Mouse (Mus musculus) lung, postnatal 0 days (tissue): ENCODE results near the gene Hist2h2ac. TPM values are rescaled to one million over a fixed set of nuclear protein-coding genes. Genes with fewer than 3 reads are reported as not detected.

Source experiments
- ATAC-seq: fragments of 200-750 bp; cut with Nextera tagmentation; 2 replicates; pipeline ENCODE4 v1.8.0; 2017; ENCODE audit warnings: moderate library complexity
- DNase-seq: peaks from one replicate; pipeline ENCODE4 v3.0.0-alpha.2; 2016; ENCODE audit warnings: low spot score
- H3K27ac ChIP-seq: fragments of 300-500 bp; sonication (generic); 2 replicates; pipeline ENCODE4 v1.5.1; 2014; ENCODE audit warnings: antibody characterized with exemption, mild to moderate bottlenecking, low read length, mixed read lengths
- H3K27me3 ChIP-seq: fragments of 300-500 bp; sonication (generic); replicated peaks from 2 replicates; pipeline ENCODE4 v1.6.1; 2014; ENCODE audit warnings: low read length, mixed read lengths; ENCODE audit not compliant: insufficient read depth
- H3K36me3 ChIP-seq: fragments of 300-500 bp; sonication (generic); 2 replicates; pipeline ENCODE4 v1.6.1; 2014; ENCODE audit warnings: low read length, mixed read lengths; ENCODE audit not compliant: insufficient read depth
- H3K4me1 ChIP-seq: fragments of 300-500 bp; sonication (generic); 2 replicates; pipeline ENCODE4 v1.6.1; 2014; ENCODE audit warnings: antibody characterized with exemption, low read depth, low read length, mixed read lengths; ENCODE audit not compliant: insufficient read depth
- H3K4me2 ChIP-seq: fragments of 300-500 bp; sonication (generic); replicated peaks from 2 replicates; pipeline ENCODE4 v1.6.1; 2014; ENCODE audit warnings: low read depth, mild to moderate bottlenecking, low read length, moderate library complexity, mixed read lengths
- H3K4me3 ChIP-seq: fragments of 300-500 bp; sonication (generic); 2 replicates; pipeline ENCODE4 v1.5.1; 2014; ENCODE audit warnings: low read depth, low read length
- H3K9ac ChIP-seq: fragments of 300-500 bp; sonication (generic); replicated peaks from 2 replicates; pipeline ENCODE4 v1.6.1; 2014; ENCODE audit warnings: low read depth, mild to moderate bottlenecking
- H3K9me3 ChIP-seq: fragments of 300-500 bp; sonication (generic); 2 replicates; pipeline ENCODE4 v1.6.1; 2016; ENCODE audit warnings: low read length, mixed read lengths
- CTCF ChIP-seq: IDR thresholded peaks from 2 replicates; pipeline ENCODE4 v1.5.1; 2016; ENCODE audit warnings: antibody characterized with exemption, mild to moderate bottlenecking
- EP300 ChIP-seq: IDR thresholded peaks from 2 replicates; pipeline ENCODE4 v1.6.1; 2016; ENCODE audit warnings: antibody characterized with exemption, mild to moderate bottlenecking, control low read depth
- WGBS: fragments of 180-500 bp; shearing (Covaris S2); extraction: QIAGEN DNeasy Blood & Tissue Kit; methylation state at CpG from one replicate; pipeline ENCODE4 v1.1.7; 2014; 5-methylcytosine and 5-hydroxymethylcytosine counted together
- polyA plus RNA-seq: library from polyadenylated mRNA; unstranded; fragments of >200 nt; fragmentation: Nextera tagmentation; extraction: Ambion mirVana; gene quantifications from 2 replicates; pipeline ENCODE4 v1.2.1, GENCODE M21; 2015

The Hist2h2ac gene
- polyA plus RNA-seq, 1 experiment from 2014 or later, result 3.0 TPM

- Histone ChIP-seq H3K9me3 (no peaks in the 10 kb centered on the region), H3K4me2 (peak overlapping the region; percentile 95), H3K27me3 (no peaks in the 10 kb centered on the region), H3K4me1 (peaks cover 12% of the 10 kb centered on the region; the same call in 1 of the 2 replicates), H3K4me3 (peak overlapping the region; percentile 56), H3K27ac (no peak overlapping the region), H3K36me3 (no peaks in the 10 kb centered on the region), H3K9ac (no peak overlapping the region)
- ATAC-seq, result peak; percentile 16; the same call in 1 of the 2 replicates
- TF ChIP-seq CTCF (no peak), EP300 (no peak)
- DNase-seq, result peak; percentile 47
- WGBS, result 3% methylated on average over 6 of the region's 6 CpGs
These were observed 22.5 kb downstream of the Hist2h2ac start for GRCm38 (mm10) chr3:96198181-96198580.

DNA sequence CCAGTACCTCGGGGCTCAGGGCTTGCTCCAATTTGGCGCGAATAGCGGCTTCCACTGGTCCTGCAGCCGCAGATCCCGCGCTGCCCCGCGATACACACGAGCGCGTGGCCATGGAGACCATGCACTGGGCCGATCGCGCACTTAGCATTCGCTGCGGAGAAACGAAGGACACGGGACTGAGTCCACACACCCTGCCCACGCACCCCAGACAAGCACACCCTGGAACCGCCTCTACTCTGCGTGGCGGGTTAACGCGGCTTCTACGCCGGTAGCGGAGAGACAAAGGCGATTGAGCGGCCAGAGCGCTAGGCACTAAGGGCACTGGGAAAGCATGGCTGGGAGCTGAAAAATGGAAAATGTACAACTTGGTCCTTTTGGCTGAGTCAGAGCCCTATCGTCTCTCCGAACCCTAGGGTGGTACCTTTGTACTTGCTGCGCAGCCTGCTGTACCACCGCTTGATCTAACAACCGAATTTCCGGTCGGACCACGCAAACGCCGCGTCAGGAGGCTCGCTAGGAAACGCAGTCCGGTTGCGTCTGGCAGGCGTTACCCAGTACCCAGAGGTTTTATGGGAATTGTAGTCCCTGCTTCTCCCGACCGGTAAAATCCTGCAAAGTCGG is 23.4 kb downstream of the Hist2h2ac start:
- peak; percentile 96 for DNase-seq
- no peaks in the 10 kb centered on the region for H3K36me3 ChIP-seq
- H3K4me2 ChIP-seq, result peak overlapping the region; percentile 95
- peaks cover 12% of the 10 kb centered on the region; the same call in 1 of the 2 replicates for H3K4me1 ChIP-seq
- peak overlapping the region; percentile 56 for H3K4me3 ChIP-seq
- peak overlapping the region; percentile 88 for H3K27ac ChIP-seq
- WGBS, result under 1% methylated on average over 50 of the region's 50 CpGs
- ATAC-seq, result peak; percentile 94
- TF ChIP-seq CTCF (peak; percentile 51), EP300 (no peak)
- H3K9me3 ChIP-seq, result no peaks in the 10 kb centered on the region
- no peaks in the 10 kb centered on the region for H3K27me3 ChIP-seq
- H3K9ac ChIP-seq, result peak overlapping the region; percentile 67

DNA sequence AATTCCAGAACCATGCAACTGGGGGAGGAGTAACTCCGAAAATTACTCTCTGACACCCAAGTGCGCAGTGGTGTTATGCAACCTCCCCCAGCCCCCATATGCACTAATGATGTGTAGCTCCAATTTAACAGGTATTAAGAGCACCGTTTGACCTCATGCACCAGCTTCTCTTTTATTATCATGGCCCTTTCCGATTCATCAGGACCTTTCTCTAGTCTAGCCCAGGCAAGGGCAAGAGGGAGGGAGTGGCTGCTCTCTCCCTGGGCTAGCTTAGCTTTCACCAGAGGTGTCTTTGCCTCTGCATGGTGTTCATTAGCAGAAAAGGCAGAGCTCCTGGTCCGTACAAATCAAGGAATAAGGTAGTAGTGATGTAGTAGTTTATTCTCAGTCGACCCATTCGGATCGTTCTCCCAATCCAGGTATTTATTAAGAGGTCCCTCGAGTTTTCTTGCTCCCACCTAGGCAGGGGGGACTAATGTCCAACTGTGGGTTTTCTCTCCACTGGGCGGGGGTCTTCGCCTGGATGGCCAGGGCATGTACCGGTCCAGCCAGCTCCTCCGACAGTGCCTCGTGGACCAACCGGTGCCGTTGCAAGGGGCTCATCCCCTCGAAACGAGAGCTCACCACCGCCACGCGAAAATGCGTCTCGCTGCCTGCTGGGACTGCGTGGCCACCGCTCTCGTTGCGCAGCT is 24.1 kb downstream of the Hist2h2ac start:
- ATAC-seq, result no peak
- 19% methylated on average over 27 of the region's 27 CpGs for WGBS
- TF ChIP-seq CTCF, result no peak
- no peak for TF ChIP-seq EP300

GRCm38 (mm10) chr3:96195616-96196313 is 24.9 kb downstream of the Hist2h2ac start:
- TF ChIP-seq CTCF, result peak; percentile 14; the same call in 1 of the 2 replicates
- TF ChIP-seq EP300, result no peak
- DNase-seq (no peak), ATAC-seq (no peak)
- Histone ChIP-seq H3K4me3 (no peak overlapping the region), H3K36me3 (no peaks in the 10 kb centered on the region), H3K27me3 (no peaks in the 10 kb centered on the region), H3K4me2 (no peak overlapping the region), H3K9ac (no peak overlapping the region), H3K4me1 (peaks cover 12% of the 10 kb centered on the region; the same call in 1 of the 2 replicates), H3K9me3 (no peaks in the 10 kb centered on the region), H3K27ac (no peak overlapping the region)
- WGBS, result 92% methylated on average over 11 of the region's 11 CpGs

More for the DNA sequence above, 24.1 kb downstream of the Hist2h2ac start:
- no peak for DNase-seq
- Histone ChIP-seq H3K27me3 (no peaks in the 10 kb centered on the region), H3K4me2 (peak overlapping the region; percentile 95), H3K4me3 (peak overlapping the region; percentile 56), H3K27ac (no peak overlapping the region), H3K9ac (peak overlapping the region; percentile 67; the same call in 1 of the 2 replicates), H3K36me3 (no peaks in the 10 kb centered on the region), H3K9me3 (no peaks in the 10 kb centered on the region), H3K4me1 (peaks cover 12% of the 10 kb centered on the region; the same call in 1 of the 2 replicates)

- DNase-seq (no peak), ATAC-seq (no peak)
- WGBS, result 82% methylated on average over 10 of the region's 10 CpGs
These were observed 25.7 kb downstream of the Hist2h2ac start for GRCm38 (mm10) chr3:96194966-96195365.

DNA sequence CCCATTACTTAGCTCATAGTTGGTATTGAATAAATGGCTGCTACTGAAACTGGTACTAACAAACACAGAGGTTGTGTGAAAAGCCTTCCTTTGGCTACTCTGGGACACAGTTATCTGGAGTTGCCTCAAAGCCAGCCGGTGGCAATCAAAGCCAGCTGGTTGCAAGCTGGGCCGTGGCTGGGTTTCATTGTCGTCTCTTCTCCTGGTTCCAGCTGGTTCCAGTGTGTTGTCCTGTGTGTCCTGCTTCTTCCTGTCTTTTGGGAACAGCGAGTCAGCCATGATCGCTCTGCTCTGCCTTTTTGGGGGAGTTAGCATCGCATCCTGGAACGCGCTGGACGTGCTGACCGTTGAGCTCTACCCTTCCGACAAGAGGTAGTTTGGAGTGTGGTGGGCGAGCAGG is 27.7 kb downstream of the Hist2h2ac start:
- Histone ChIP-seq H3K4me1 (peaks cover 10% of the 10 kb centered on the region; the same call in 1 of the 2 replicates), H3K4me2 (no peak overlapping the region), H3K9ac (no peak overlapping the region), H3K9me3 (no peaks in the 10 kb centered on the region), H3K27me3 (no peaks in the 10 kb centered on the region), H3K36me3 (no peaks in the 10 kb centered on the region), H3K27ac (no peak overlapping the region), H3K4me3 (no peak overlapping the region)
- ATAC-seq (no peak), DNase-seq (no peak)
- no peak for TF ChIP-seq CTCF
- WGBS, result 56% methylated on average over 12 of the region's 12 CpGs

More at GRCm38 (mm10) chr3:96194966-96195365, 25.7 kb downstream of the Hist2h2ac start:
- H3K4me1 ChIP-seq, result peaks cover 12% of the 10 kb centered on the region; the same call in 1 of the 2 replicates
- no peak overlapping the region for H3K27ac ChIP-seq
- H3K4me3 ChIP-seq, result no peak overlapping the region
- H3K36me3 ChIP-seq, result no peaks in the 10 kb centered on the region
- H3K4me2 ChIP-seq, result no peak overlapping the region
- H3K27me3 ChIP-seq, result no peaks in the 10 kb centered on the region
- no peak for TF ChIP-seq CTCF
- no peak for TF ChIP-seq EP300
- H3K9ac ChIP-seq, result no peak overlapping the region
- no peaks in the 10 kb centered on the region for H3K9me3 ChIP-seq
